10 mouse cellular contexts compared by ENCODE assay signal in the genomic region with DNA sequence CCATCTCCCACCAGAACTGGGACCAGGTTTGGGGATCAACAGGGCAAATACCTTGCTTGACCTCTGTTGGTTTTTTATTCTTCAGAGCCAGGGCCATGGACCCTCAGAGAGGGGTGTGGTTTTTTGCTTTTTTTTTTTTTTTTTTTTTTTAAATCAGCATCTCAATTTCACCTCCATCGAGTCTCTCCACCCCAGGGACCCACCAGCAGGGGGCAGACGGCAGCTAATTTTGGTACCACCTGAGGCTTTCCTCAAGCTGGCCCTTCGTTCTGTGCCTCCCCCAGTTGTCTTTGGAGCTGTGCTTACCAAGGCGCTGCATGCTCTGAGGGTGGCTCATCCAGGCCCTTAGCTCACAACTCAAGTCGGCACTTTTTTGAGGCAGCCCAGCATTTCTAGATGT. TPM values are rescaled to one million over a fixed set of nuclear protein-coding genes. Genes with fewer than 3 reads are reported as not detected.
DNase-seq lines count a peak whose midpoint lies in the region; ATAC-seq and TF ChIP-seq lines count a peak whose summit lies in the region.
"Had no signal": no experiment of that assay in that cellular context is flagged by ENCODE, and none has a peak within 500 bp of the region (broad histone marks: within the 10 kb centered on the region; RNA-seq: fewer than 3 reads in every experiment).

No protein-coding gene starts in this region.

- no peak overlapping the region for H3K27ac ChIP-seq in heart, postnatal 0 days (ENCODE audit: low read depth)

- no peak for ATAC-seq in heart, postnatal 0 days (ENCODE audit: insufficient read depth, low read depth)
- ATAC-seq in activated CD4-positive, CD25-positive, alpha-beta regulatory T cell, adult 4 months, result no peak

- H3K4me1 ChIP-seq in heart, postnatal 0 days (ENCODE audit: control insufficient read depth, insufficient read depth), result no peaks in the 10 kb centered on the region

- peaks cover 51% of the 10 kb centered on the region for H3K36me3 ChIP-seq in heart, postnatal 0 days (replicated peaks; ENCODE audit: control insufficient read depth, insufficient read depth, low read length)

- no peak overlapping the region for H3K9ac ChIP-seq in heart, postnatal 0 days (replicated peaks; ENCODE audit: low read depth, low read length)

- H3K4me2 ChIP-seq in heart, postnatal 0 days (ENCODE audit: low read depth, low read length), result no peak overlapping the region

- peak; percentile 53 for TF ChIP-seq CTCF in heart, postnatal 0 days (IDR thresholded peaks at IDR 0.05; ENCODE audit: low read depth)

- no peak overlapping the region for H3K4me3 ChIP-seq in heart, postnatal 0 days (ENCODE audit: low read depth, low read length)
- H3K4me3 ChIP-seq: myocyte had no signal

- DNase-seq in heart, postnatal 0 days (ENCODE audit: low spot score), result no peak
- DNase-seq in heart, adult 8-10 months (ENCODE audit: low spot score), result no peak
- peak; percentile 53 for DNase-seq in ovary, postnatal 36 days (ENCODE audit: low spot score)
- no peak for DNase-seq in ovary, adult 18-20 months (ENCODE audit: low spot score)
- DNase-seq in adrenal gland, postnatal 14 days, result peak; percentile 80
- DNase-seq in kidney, postnatal 4 days, result peak; percentile 82 to 85
- DNase-seq in retina, postnatal 1 day, result peak; percentile 58

- TF ChIP-seq EP300 in heart, postnatal 0 days (IDR thresholded peaks at IDR 0.05; ENCODE audit: low read depth), result no peak

- no peaks in the 10 kb centered on the region for H3K9me3 ChIP-seq in heart, postnatal 0 days (replicated peaks; ENCODE audit: control insufficient read depth, low read length)

- 38% methylated on average over 5 of the region's 5 CpGs for WGBS in heart, postnatal 0 days

- H3K27me3 ChIP-seq in heart, postnatal 0 days (ENCODE audit: control insufficient read depth, insufficient read depth, low read length), result no peaks in the 10 kb centered on the region

RNA-seq across cellular contexts. Expression of a gene that starts 11.7 kb away (rescaled TPM):
- 4.4 and 4.9 TPM in 2 replicates for total RNA-seq in heart, postnatal 0 days (2014; rRNA removed; ENCODE audit: low replicate concordance)
- polyA plus RNA-seq in heart, postnatal 0 days (2015; fragmentation: Nextera tagmentation; extraction: Ambion mirVana), result 7.3 and 7.9 TPM in 2 replicates
- total RNA-seq in heart, adult 8-10 months (2022), result 1 to 10 TPM; 4.1 to 4.7 (median 4.5) TPM
- 13.2 and 15.2 TPM in 2 replicates for total RNA-seq in adrenal gland, postnatal 14 days (2021)
- 10 to 100 TPM in 1 of 2 experiments, 1 to 10 TPM in 1; 8.9 to 11.6 TPM for polyA plus RNA-seq in activated CD4-positive, CD25-positive, alpha-beta regulatory T cell, adult 4 months (2017; shearing (Covaris generic))

RNA-seq across cellular contexts. Expression of a gene that starts 12.1 kb away (rescaled TPM):
- total RNA-seq in heart, postnatal 0 days (2014; rRNA removed; ENCODE audit: low replicate concordance), result 43.5 and 45.6 TPM in 2 replicates
- 84.9 and 89.8 TPM in 2 replicates for polyA plus RNA-seq in heart, postnatal 0 days (2015; fragmentation: Nextera tagmentation; extraction: Ambion mirVana)
- total RNA-seq in heart, adult 8-10 months (2022), result 10 to 100 TPM; 63.5 to 76.4 (median 68.8) TPM
- 79.1 and 87.8 TPM in 2 replicates for total RNA-seq in adrenal gland, postnatal 14 days (2021)
- polyA plus RNA-seq in activated CD4-positive, CD25-positive, alpha-beta regulatory T cell, adult 4 months (2017; shearing (Covaris generic)), result 10 to 100 TPM; 85.2 to 96.5 TPM

RNA-seq across cellular contexts. Expression of a gene that starts 17.7 kb away (rescaled TPM):
- total RNA-seq in heart, postnatal 0 days (2014; rRNA removed; ENCODE audit: low replicate concordance), result 13.1 and 13.2 TPM in 2 replicates
- 4.9 and 6.2 TPM in 2 replicates for polyA plus RNA-seq in heart, postnatal 0 days (2015; fragmentation: Nextera tagmentation; extraction: Ambion mirVana)
- 1 to 10 TPM; 4.2 to 6.0 (median 5.3) TPM for total RNA-seq in heart, adult 8-10 months (2022)
- total RNA-seq in adrenal gland, postnatal 14 days (2021), result 11.2 and 11.9 TPM in 2 replicates
- polyA plus RNA-seq in activated CD4-positive, CD25-positive, alpha-beta regulatory T cell, adult 4 months (2017; shearing (Covaris generic)), result 10 to 100 TPM; 17.1 to 17.7 TPM

RNA-seq across cellular contexts. Expression of a gene that starts 19.2 kb away (rescaled TPM):
- total RNA-seq in heart, postnatal 0 days (2014; rRNA removed; ENCODE audit: low replicate concordance), result 0.19 and 0.69 TPM in 2 replicates
- 0.21 and 0.38 TPM in 2 replicates for polyA plus RNA-seq in heart, postnatal 0 days (2015; fragmentation: Nextera tagmentation; extraction: Ambion mirVana)
- total RNA-seq in heart, adult 8-10 months (2022), result not detected
- total RNA-seq in adrenal gland, postnatal 14 days (2021), result 0.19 TPM in 1 of 2 replicates, not detected in the other
- polyA plus RNA-seq in activated CD4-positive, CD25-positive, alpha-beta regulatory T cell, adult 4 months (2017; shearing (Covaris generic)), result not detected
- polyA plus RNA-seq: myocyte had no signal

RNA-seq across cellular contexts. Expression of a gene that starts 28.5 kb away (rescaled TPM):
- 24.9 and 27.6 TPM in 2 replicates for total RNA-seq in heart, postnatal 0 days (2014; rRNA removed; ENCODE audit: low replicate concordance)
- 5.4 and 7.0 TPM in 2 replicates for polyA plus RNA-seq in heart, postnatal 0 days (2015; fragmentation: Nextera tagmentation; extraction: Ambion mirVana)
- total RNA-seq in heart, adult 8-10 months (2022), result under 1 TPM; 0.09 to 0.29 (median 0.26) TPM
- total RNA-seq in adrenal gland, postnatal 14 days (2021), result 0.71 and 0.93 TPM in 2 replicates
- polyA plus RNA-seq in activated CD4-positive, CD25-positive, alpha-beta regulatory T cell, adult 4 months (2017; shearing (Covaris generic)), result not detected
- total RNA-seq: hematopoietic stem cell, adult 5-6 weeks had no signal

Comparison
In these comparisons a context has a peak if more than half of its experiments do, and no peak if none do; other contexts are left out.
1. DNase-seq: peak in ovary, postnatal 36 days (single experiment), adrenal gland, postnatal 14 days (single experiment), kidney, postnatal 4 days (2 of 2) and retina, postnatal 1 day (single experiment); none in heart, postnatal 0 days (single experiment), heart, adult 8-10 months (single experiment) and ovary, adult 18-20 months (single experiment).